In the genomic region with DNA sequence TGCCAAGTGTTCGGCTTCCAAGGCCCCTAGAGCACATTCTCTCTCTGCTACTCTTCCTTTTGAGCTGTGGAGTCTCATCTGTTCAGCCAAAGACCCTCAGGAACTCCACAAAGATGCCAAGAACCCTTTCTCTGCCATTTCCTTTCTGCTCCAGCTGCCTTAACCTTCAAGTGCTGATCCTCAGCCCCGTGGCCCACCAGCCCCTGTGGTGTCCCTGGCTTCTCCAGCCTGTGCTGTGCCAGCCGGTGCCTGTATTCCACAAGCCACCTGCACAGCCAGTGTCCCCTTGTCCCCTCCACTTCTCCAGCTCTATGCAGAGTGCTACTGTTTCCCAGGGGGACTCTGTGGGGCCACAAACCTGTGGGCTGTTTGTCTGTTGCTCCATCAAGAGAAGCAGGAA, we compare ENCODE assay signal across 13 mouse cellular contexts.
"Had no signal": no experiment of that assay in that cellular context is flagged by ENCODE, and none has a peak within 500 bp of the region (broad histone marks: within the 10 kb centered on the region; RNA-seq: fewer than 3 reads in every experiment).

No protein-coding gene starts in this region.

- H3K9ac ChIP-seq: limb, embryonic 13.5 days; liver, embryonic 14.5 days; midbrain, embryonic 12.5 days; neural tube, embryonic 12.5 days had no signal

- H3K4me2 ChIP-seq: limb, embryonic 13.5 days; midbrain, embryonic 12.5 days; neural tube, embryonic 12.5 days had no signal

- H3K9me3 ChIP-seq: limb, embryonic 13.5 days; midbrain, embryonic 12.5 days; neural tube, embryonic 12.5 days had no signal

- H3K36me3 ChIP-seq: limb, embryonic 13.5 days had no signal

- H3K4me3 ChIP-seq: limb, embryonic 13.5 days; midbrain, embryonic 12.5 days; myocyte; neural tube, embryonic 12.5 days had no signal

- DNase-seq: kidney, adult 9 months; lung, adult 18-20 months; retina, postnatal 1 day; right cerebral cortex, postnatal 4 days; spleen, adult 18-20 months; thymus, adult 18-20 months; thymus, postnatal 14 days had no signal

- H3K27me3 ChIP-seq: limb, embryonic 13.5 days; midbrain, embryonic 12.5 days; neural tube, embryonic 12.5 days had no signal

- H3K27ac ChIP-seq: kidney, postnatal 0 days; limb, embryonic 13.5 days; liver, embryonic 14.5 days; midbrain, embryonic 12.5 days; neural tube, embryonic 12.5 days had no signal
